Mouse (Mus musculus): ENCODE measurements around the gene Tmem178. TPM values are rescaled to one million over a fixed set of nuclear protein-coding genes. Genes with fewer than 3 reads are reported as not detected.

The Tmem178 gene
- 0.47 TPM in 1 of 2 replicates, not detected in the other for polyA plus RNA-seq (2012; ENCODE audit: insufficient read depth, insufficient read length, missing spikeins)

DNA sequence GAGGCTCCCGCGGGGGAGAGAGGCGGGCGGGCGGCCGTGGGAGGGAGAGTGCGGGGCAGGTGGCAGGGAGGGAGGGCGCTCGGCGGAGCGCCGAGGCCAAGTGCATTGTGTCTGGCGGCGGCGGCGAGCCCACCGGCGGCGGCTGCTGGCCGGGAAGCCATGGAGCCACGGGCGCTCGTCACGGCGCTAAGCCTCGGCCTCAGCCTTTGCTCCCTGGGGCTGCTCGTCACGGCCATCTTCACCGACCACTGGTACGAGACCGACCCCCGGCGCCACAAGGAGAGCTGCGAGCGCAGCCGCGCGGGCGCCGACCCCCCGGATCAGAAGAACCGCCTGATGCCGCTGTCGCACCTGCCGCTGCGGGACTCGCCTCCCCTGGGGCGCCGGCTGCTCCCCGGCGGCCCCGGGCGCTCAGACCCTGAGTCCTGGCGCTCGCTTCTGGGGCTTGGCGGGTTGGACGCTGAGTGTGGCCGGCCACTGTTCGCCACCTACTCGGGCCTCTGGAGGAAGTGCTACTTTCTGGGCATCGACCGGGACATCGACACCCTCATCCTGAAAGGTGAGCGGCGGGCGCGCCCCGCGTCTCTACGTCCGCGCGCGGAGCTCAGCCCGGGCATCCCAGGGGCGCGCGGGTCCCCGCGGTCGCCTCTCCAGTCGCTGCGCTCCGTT is at the start of gene Tmem178:
Gene Tmem178 (plus strand): TSS at position 103 of the 669 bp plus-strand sequence.
- H3K27ac ChIP-seq (ENCODE audit: insufficient read depth, low read depth, low read length): no peak within 1 kb of the TSS
- TF ChIP-seq POLR2A (IDR thresholded peaks at IDR 0.05; ENCODE audit: borderline replicate concordance, low read depth, low read length) (no peak), CTCF (IDR thresholded peaks at IDR 0.05; ENCODE audit: low read depth, low read length) (no peak)
- no peaks in the 10 kb centered on the region for H3K4me1 ChIP-seq (ENCODE audit: control insufficient read depth, insufficient read depth, low read length)
- H3K4me3 ChIP-seq (ENCODE audit: insufficient read depth, low read length): peak within 1 kb of the TSS; percentile 60

DNA sequence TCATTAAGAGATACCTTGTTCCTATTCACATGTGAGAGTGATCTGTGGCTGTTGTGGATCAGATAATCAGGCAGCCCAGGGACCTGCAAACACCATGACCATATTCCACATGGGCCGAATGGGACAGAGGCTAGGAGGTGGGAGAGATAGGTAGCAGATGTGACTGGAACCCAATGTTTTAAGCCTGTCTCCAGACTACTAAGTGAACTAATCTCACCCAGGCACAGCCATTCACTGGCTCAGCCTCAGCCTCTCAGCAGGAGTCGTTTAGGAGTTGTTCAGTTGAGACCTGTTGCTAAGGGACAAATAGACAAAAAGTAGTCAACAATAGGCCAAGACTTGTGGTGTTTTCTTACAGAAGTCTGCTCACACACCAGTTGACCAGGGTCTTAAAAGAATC is 48.0 kb upstream of the Tmem178 start:
- Histone ChIP-seq H3K4me1 (ENCODE audit: control insufficient read depth, insufficient read depth, low read length) (peaks cover 10% of the 10 kb centered on the region), H3K4me3 (ENCODE audit: insufficient read depth, low read length) (no peak overlapping the region), H3K27ac (ENCODE audit: insufficient read depth, low read depth, low read length) (no peak overlapping the region)
- no peak for TF ChIP-seq CTCF (IDR thresholded peaks at IDR 0.05; ENCODE audit: low read depth, low read length)
- TF ChIP-seq POLR2A (IDR thresholded peaks at IDR 0.05; ENCODE audit: borderline replicate concordance, low read depth, low read length): no peak

GRCm38 (mm10) chr17:80897709-80898440 is 46.6 kb upstream of the Tmem178 start:
- Histone ChIP-seq H3K4me1 (ENCODE audit: control insufficient read depth, insufficient read depth, low read length) (peaks cover 6% of the 10 kb centered on the region; the same call in 1 of the 2 replicates), H3K27ac (ENCODE audit: insufficient read depth, low read depth, low read length) (no peak overlapping the region), H3K4me3 (ENCODE audit: insufficient read depth, low read length) (no peak overlapping the region)
- TF ChIP-seq CTCF (IDR thresholded peaks at IDR 0.05; ENCODE audit: low read depth, low read length): no peak
- TF ChIP-seq POLR2A (IDR thresholded peaks at IDR 0.05; ENCODE audit: borderline replicate concordance, low read depth, low read length): no peak

- TF ChIP-seq CTCF (IDR thresholded peaks at IDR 0.05; ENCODE audit: low read depth, low read length): no peak
- no peak for TF ChIP-seq POLR2A (IDR thresholded peaks at IDR 0.05; ENCODE audit: borderline replicate concordance, low read depth, low read length)
- no peak overlapping the region for H3K27ac ChIP-seq (ENCODE audit: insufficient read depth, low read depth, low read length)
- no peak overlapping the region for H3K4me3 ChIP-seq (ENCODE audit: insufficient read depth, low read length)
- peaks cover 6% of the 10 kb centered on the region; the same call in 1 of the 2 replicates for H3K4me1 ChIP-seq (ENCODE audit: control insufficient read depth, insufficient read depth, low read length)
These were observed 44.8 kb upstream of the Tmem178 start for GRCm38 (mm10) chr17:80899513-80900199.

DNA sequence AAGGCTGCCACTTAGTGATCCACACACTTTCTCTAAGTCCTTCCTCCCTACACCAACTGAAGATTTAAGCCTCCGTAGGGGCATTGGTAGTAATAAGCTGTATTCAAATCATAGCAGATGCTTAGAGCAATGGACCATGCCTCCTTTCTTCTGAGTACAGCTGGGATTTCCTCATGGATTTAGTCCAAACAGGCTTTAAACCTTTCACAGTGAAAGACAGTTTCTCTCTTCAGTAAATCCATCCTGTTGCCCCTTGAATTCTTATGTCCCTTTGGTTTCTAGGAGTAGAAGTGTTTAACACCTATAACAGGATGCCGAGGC is 44.3 kb upstream of the Tmem178 start:
- TF ChIP-seq POLR2A (IDR thresholded peaks at IDR 0.05; ENCODE audit: borderline replicate concordance, low read depth, low read length) (no peak), CTCF (IDR thresholded peaks at IDR 0.05; ENCODE audit: low read depth, low read length) (no peak)
- no peak overlapping the region for H3K27ac ChIP-seq (ENCODE audit: insufficient read depth, low read depth, low read length)
- H3K4me1 ChIP-seq (ENCODE audit: control insufficient read depth, insufficient read depth, low read length): peaks cover 6% of the 10 kb centered on the region; the same call in 1 of the 2 replicates
- no peak overlapping the region for H3K4me3 ChIP-seq (ENCODE audit: insufficient read depth, low read length)

- H3K4me3 ChIP-seq (ENCODE audit: insufficient read depth, low read length): no peak overlapping the region
- TF ChIP-seq CTCF (IDR thresholded peaks at IDR 0.05; ENCODE audit: low read depth, low read length) (no peak), POLR2A (IDR thresholded peaks at IDR 0.05; ENCODE audit: borderline replicate concordance, low read depth, low read length) (no peak)
- H3K27ac ChIP-seq (ENCODE audit: insufficient read depth, low read depth, low read length): no peak overlapping the region
- peaks cover 6% of the 10 kb centered on the region; the same call in 1 of the 2 replicates for H3K4me1 ChIP-seq (ENCODE audit: control insufficient read depth, insufficient read depth, low read length)
These were observed 42.5 kb upstream of the Tmem178 start for GRCm38 (mm10) chr17:80901885-80902284.

DNA sequence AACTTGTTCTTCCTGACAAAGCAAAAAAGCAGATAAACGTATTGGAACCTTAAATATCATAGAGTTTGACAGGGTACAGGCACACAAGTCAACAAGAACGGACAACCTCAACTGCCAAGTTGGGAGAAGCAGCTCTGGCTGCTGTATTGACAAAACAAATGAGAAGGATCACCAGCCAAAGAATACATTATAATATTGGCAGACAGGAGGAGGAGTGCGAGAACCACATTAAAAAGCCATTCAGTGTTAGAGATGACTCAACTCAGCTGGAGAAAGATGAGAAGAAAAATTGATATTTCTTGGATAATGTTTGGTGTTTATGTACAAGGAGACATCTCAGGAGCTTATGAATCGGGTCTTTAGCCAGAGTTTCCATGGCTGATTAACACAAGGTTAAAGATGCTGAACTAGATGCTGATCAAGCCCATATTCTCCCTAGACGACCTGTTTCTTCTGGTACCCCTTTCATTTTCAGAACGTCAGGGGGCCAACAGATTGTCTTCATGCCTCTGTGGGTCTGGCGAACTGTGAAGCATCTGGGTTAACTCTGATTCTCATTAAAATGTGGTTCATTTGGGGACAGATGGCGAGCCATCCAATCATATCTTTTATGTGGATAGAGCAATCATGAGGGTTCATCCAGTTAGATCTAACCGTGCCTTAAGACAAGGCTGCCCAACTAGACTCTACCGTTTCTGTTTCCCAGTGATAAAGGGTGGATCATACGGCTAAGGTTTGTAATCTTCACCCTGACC is 41.1 kb upstream of the Tmem178 start:
- no peak overlapping the region for H3K27ac ChIP-seq (ENCODE audit: insufficient read depth, low read depth, low read length)
- no peak overlapping the region for H3K4me3 ChIP-seq (ENCODE audit: insufficient read depth, low read length)
- TF ChIP-seq POLR2A (IDR thresholded peaks at IDR 0.05; ENCODE audit: borderline replicate concordance, low read depth, low read length) (no peak), CTCF (IDR thresholded peaks at IDR 0.05; ENCODE audit: low read depth, low read length) (no peak)
- H3K4me1 ChIP-seq (ENCODE audit: control insufficient read depth, insufficient read depth, low read length): peaks cover 9% of the 10 kb centered on the region

DNA sequence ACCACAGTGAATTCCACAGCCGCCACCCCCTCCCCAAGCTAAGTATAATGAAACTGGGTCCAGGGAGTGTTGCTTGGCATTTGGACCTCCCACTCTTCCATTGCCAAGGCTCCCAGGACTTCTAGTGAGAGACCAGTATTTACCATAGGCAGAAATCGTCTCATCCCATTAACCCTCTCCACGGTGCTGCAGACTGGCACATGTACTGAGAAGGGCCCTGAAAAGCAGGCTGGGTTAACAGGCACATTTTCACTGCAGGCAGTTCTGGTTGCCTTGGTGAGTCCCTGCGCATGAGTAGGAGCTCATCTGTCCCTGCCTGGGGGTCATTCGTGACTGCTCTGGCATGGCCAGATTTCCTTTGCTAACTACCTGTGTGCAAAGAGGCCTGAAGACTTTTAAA is 40.4 kb upstream of the Tmem178 start:
- Histone ChIP-seq H3K27ac (ENCODE audit: insufficient read depth, low read depth, low read length) (no peak overlapping the region), H3K4me1 (ENCODE audit: control insufficient read depth, insufficient read depth, low read length) (peaks cover 9% of the 10 kb centered on the region)
- TF ChIP-seq POLR2A (IDR thresholded peaks at IDR 0.05; ENCODE audit: borderline replicate concordance, low read depth, low read length): no peak
- no peak for TF ChIP-seq CTCF (IDR thresholded peaks at IDR 0.05; ENCODE audit: low read depth, low read length)

GRCm38 (mm10) chr17:80915666-80916065 is 28.8 kb upstream of the Tmem178 start:
- Histone ChIP-seq H3K4me3 (ENCODE audit: insufficient read depth, low read length) (no peak overlapping the region), H3K27ac (ENCODE audit: insufficient read depth, low read depth, low read length) (no peak overlapping the region), H3K4me1 (ENCODE audit: control insufficient read depth, insufficient read depth, low read length) (no peaks in the 10 kb centered on the region)
- TF ChIP-seq POLR2A (IDR thresholded peaks at IDR 0.05; ENCODE audit: borderline replicate concordance, low read depth, low read length) (no peak), CTCF (IDR thresholded peaks at IDR 0.05; ENCODE audit: low read depth, low read length) (no peak)

More for the DNA sequence above, 40.4 kb upstream of the Tmem178 start:
- no peak overlapping the region for H3K4me3 ChIP-seq (ENCODE audit: insufficient read depth, low read length)

Data from bone marrow macrophage, adult 2 months (primary cell).